Mouse (Mus musculus) kidney, postnatal 36 days (tissue): ENCODE data around the gene Cyp2d26.
"Not testable (repeated sequence)": the region's sequence is repeated elsewhere in the genome, so short reads cannot be mapped to it uniquely, and the experiment has no call there.

Experiments
- DNase-seq, 2 experiments: peaks; one replicate each; pipeline ENCODE4 v3.0.0; 2021 to 2022; ENCODE audit warnings: mixed read lengths in 2 of 2

Cyp2d26 gene

DNA sequence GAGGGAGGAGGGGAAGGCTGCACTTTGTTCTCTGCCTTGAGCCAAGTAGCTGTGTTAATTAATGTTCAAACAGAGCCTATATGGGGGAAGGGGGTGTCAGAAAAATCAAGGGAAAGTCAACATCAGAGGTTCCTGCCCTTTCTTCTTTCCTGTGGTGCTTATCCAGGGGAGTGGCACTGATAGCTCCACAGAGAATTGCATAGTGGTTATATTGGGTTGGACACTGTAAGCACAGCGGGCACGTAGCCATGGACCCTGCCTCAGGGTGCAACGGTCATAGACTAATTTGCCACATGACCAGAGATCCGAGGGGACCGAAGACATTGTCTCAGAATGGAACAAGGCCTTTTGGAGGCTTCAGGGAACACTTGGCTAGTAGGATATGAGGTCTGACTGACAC is at the start of gene Cyp2d26:
TSS of gene Cyp2d26 (minus strand) at position 18 of the 400 bp plus-strand sequence.
- peak; percentile 86 to 88 for DNase-seq

DNA sequence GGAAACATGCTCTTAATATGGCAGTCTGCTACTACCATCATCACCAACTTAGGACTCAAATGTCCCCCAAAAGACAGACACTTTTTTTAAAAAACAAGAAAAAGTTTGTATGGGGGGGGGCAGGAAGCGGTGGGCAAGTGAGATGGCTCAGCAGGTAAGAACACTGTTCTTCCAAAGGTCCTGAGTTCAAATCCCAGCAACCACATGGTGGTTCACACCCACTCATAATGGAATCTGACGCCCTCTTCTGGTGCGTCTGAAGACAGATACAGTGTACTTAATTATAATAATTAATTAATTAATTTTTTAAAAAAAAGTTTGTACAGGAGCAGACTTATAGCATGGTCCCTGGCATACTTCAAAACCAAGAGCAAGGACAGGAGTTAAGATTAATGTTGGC is 45.1 kb upstream of the Cyp2d26 start:
- no peak for DNase-seq

DNA sequence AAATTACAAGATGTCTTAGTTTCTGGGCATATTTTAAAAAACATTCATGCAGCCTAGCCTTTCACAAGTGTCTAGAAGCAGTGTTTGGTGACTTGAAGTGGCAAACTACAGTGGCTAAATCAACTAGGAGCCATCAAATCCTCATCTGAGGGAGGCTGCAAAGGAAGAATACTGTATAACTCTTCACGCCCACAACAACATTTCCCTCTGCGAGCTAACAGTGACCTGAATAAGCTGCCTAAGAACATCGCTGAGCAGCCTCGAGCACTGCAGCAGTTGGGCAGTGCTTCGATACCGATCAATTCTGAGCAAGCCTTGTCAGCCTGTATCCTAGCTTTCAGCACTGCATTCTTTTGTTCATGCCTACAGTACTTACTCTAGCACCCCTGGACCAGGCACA is 35.8 kb upstream of the Cyp2d26 start:
- DNase-seq: no peak

DNA sequence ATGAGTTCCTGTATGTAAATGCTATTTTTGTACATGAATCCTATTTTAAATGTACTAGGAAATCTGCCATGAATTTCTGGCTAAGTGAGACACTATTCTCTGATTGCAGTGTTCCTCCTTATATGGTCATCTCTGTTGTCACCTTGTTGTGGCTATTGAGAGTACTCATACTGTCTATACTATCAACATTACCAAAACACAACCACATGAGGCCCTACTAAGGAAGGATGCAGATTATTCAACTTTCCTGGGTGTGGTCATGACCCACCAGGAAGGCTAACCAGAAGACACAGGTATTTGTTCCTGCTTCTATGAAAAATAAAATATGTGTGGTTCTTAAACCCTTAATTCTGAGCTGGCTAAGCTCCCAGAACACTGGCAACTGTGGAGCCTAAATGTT is 31.8 kb upstream of the Cyp2d26 start:
- DNase-seq: no peak

DNA sequence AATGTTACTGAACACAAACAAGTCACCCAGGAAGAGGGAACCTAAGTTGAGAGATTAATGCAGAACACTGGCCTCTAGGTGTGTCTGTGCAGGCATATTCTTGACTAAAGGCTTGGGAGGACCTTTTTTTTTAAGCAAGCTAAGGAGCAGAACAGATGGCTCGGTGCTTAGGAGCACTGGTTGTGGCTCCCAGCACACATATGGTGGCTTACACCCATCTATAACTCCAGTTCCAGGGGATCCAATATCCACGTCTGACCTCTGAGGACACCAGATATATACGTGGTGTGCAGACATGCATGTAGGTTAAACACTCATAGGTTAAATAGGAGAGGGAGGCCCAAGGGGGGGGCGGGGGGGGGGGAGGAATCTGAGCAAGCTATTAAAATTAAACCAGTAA is 28.3 kb upstream of the Cyp2d26 start:
- no peak for DNase-seq

DNA sequence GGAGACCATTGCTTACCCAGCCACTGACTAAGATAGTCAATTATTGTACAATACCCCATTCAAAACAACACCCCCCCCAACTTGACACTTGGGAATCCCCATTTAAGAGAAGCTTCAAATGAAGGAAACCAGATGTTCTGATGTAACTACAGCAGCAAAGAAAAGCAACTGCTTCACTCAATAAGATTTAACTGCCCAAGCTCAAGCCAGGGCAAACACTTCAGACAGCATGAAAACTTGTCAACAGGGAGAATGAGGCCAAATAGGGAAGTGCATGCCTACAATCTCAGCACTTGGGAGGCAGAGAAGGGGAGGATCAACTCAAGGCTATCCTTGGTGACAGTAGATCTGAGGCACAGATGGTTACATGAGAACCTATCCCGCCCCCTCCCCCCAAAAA is 27.6 kb upstream of the Cyp2d26 start:
- DNase-seq: no peak

DNA sequence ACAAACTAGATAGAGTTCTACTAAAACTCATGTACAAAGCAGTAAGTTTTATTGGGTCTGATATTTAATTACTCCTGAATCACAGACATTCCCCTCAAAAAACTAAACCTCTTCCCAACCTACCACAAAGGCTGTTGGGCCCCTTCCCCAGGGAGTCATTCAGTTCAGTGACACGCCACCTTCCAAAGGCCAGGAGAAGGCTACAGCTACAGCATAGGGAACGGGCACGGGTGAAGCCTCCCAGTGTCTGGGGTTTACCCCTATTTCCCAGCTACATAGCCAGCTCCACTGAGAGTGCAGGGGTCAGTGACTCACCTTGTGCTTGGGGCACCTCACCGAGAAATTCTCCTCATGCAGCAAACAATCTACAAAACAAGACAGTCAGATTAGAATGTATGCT is 21.2 kb upstream of the Cyp2d26 start:
- DNase-seq: no peak

DNA sequence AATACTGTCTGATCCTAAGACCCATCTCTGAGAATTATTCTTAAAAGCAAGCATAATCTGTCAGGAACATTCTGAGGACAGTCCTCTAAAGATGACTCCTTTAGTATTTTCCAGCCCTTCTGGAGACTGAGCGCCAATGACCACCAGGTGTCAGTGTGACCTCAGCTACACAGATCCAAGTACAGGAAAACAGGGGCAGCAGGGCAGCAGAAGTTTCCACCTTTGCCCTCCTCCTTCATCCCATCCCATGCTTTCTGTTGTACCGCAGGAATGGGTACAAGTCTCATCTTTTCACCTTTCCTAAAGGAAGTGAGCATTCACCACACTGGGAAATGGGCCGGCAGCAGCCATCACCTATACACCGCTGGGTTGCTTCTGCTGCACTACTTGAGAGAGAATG is 20.7 kb upstream of the Cyp2d26 start:
- peak; percentile 68 to 86 for DNase-seq

DNA sequence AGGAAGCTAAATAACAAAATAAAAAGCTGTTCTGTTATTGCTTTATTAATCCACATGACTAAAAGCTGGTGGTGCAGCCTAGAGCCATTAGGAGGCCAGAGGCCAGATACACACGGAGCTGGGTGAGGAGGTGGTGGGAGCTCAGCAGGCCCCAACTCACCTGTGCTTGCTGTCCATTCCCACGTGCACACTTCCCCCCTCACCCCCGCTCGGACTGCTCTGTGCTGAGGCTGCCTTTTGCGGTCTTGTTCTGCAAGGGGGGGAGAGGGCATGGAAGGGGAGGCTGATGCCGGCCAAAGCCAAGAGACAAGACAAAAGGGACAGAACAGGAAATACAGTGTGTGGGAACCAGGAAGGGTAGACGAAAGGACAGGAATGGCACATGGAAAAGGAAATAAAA is 20.2 kb upstream of the Cyp2d26 start:
- no peak for DNase-seq

DNA sequence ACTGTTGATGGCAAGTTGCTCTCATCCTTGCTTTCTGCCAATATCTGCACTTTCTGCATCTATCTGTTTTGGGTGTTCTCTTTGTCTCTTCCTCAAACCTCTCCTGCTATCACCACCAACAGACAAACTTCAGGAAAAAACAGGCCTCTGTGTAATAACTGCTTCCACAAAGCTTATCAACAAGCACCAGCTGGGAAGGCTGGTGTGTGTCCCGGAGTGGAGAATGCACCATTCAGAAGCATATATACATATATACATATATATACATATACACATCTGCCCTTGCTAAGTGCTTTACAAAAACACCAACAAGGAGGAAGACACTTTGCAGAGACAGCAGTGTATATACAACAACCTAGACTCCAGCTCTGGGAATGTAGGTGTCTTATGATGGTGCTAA is 16.5 kb upstream of the Cyp2d26 start:
- no peak for DNase-seq

DNA sequence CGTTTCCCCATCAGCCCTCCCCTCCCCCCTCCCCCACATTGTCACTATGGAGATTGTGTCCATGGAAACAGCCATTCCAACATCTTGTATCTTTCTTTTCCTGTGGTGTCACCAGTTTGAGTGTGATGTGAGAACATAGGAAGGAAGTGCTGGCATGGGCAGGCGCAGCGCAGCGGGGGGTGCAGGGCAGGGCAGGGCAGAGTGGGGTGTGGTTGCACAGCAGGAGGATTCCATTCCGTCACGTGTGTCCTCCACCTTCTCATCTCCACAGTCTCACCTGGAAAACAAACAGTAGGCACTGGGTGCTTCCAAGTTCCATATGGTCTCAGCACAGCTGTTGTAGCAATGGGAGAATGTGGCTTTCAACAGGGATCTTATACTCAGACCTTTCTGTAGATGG is 15.4 kb upstream of the Cyp2d26 start:
- DNase-seq: peak; percentile 35 to 43

DNA sequence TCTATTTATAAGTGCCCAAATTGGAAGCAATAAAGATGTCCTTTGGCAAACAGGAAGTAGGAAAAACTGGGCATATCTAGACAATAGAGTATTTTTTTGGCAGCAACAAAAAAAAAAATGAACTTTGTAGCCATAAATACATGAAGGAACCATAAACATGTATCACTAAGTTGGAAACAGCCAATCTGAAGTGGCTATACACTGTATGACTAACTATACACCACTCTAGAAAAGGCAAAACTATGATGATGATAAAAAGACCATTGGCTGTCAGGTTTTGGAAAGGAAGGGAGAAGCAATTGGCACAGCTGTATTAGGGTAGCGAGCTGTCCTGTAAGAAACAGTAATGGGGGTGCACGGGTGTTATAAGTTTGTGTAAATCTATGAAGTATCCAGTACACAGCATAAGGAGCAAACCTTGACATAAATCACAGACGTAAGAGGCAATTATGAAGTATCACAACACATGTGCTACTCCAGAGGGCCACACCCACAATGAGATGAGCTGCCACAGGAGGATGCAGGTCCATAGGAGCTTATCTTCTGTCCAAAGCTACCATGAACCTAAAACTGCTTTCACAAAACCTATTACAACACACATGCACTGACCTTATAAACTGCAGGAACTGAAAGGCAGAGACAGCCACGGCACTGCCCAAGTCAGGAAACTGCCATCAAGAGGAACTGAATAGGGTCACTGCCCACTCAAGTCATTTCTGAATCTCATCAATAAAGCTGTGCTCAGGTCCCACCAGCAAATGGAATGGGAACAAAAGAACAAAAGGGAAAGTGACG is 13.1 kb upstream of the Cyp2d26 start:
- DNase-seq: no peak

DNA sequence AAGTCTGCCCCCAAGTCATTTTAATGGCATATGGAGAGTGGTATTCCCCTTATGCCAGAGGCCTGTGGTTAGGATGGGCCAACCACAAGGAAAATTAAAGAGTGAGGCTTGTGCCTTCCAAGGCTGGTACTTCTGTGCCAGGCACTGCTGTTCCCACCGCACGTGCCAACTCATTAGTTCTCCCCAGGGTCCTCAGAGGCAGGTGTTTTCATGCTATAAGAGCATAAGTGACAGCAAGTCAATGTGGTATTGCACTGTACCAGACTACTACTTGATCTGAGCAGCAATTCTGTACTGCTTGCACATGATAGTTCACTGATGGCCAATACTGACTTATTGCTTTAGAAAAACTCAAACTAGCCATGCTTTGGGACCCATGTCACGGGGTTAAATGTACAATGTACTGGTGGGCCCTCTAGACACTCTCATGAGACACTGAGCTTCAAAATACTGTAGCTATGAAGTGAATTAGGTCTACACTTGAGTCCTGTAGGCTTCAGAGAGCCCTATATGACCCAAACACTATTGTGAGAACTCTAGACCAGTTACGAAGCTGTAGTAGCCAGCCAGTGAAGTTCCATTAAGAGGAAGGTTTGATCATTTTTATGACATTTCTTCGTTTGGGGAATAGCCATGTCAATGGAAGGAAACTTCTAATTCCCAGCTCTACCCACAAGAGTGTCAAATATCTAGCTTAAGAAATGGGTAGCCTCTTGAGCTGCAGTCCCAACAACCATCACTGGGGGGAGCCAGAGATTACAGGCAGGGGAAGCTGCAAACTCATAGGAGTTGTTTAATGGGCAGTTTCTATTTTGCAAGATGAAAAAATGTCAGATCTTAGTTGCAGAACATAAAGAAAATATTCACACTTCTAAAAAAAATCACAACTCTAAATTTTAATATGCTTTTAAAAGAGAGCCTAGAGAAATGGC is 10.9 kb upstream of the Cyp2d26 start:
- DNase-seq: peak; percentile 71 to 91

DNA sequence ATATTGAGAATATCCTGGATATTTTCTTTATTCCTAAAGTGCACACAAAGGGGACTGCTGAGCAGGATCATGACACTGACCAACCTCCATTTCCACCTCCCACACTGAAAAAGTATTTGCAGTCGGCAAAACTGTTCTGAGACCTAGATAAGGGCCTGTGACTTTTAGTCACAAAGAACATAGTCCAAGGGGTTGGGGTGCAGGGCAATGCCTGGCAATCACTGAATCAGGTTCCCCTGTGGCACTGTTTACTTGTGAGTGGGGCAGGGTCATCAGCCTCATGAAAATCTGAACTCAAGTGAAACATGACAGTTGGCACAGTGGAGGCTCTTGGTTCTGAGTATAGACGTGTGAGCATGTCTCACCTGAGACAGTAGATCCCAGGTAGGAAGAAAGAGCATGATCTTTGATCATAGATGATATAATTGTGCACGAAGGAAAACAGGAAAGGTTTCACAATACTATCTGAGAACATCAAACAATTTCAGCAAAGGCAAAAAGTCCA is 1.9 kb upstream of the Cyp2d26 start:
- DNase-seq: no peak

DNA sequence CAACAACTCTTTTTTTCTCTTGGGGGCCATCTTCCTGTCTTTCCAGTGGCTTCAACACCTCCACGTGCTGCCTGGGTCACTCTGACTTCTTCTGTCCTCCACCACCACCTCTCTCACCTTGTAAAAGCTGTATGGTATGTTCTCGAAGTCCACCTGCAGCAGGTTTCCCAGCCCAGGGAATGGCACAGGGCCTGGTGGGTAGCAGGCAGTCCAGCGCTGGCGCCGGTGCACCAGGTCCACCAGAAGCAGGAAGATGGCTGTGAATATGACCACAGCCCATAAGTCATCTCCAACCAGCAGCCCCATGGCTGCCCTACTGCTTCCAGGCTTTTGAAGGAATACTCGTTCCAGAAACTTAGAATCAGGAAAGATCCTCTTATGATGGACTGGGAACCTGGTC is 226 bp downstream of the Cyp2d26 start:
- peak in 1 of 2 experiments; percentile 24 for DNase-seq

DNA sequence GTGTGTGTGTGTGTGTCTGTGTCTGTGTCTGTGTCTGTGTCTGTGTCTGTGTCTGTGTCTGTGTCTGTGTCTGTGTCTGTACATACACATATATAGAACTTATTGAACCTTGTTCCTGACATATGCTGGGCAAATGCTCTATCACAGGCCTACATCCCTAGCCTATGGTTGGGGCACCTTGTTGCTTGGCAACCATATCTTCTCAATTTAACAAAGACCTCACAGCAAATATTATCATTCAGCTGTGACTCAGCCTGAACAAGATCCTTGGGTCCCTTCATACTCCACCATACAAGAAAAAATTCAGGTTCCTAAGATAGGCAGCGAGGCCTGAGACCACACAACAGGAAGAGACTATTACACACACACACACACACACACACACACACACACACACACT is 640 bp downstream of the Cyp2d26 start:
- no peak for DNase-seq

DNA sequence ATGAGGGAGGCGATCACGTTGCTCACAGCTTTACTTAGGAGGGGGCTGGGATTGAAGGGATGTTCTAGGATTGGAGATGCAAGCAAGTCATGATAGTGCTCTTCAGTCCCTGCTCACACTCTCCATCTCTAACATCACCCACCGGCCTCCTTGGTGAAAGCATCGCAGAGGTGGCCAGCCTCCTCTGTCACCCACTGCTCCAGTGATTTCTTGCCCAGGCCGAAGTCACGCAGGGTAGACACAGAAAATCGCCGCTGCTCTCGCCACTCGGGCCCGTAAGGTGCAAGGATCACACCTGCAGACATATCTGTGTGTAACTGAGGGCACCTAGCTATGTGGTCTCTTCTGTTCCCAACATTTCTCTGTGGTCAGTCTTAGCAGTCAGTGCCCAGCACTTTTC is 1.5 kb downstream of the Cyp2d26 start:
- DNase-seq: no peak

DNA sequence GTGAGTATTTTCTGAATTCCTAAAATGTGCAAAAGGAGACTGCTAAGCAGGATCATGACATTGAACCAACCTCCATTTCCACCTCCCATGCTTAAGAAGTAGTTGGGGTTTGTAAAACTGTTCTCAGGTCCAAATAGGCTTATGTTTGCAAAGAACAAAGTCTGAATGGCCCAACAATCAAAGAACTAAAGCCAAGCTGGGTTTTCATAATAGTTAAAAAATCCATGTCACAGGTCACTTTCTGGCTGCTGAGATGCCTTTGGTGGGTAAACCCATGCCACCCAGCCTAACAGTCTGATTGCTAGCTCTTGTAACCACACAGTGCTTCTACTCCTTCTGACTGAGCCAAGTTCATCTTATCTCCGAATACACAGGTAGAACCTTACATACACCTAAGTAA is 9.5 kb downstream of the Cyp2d26 start:
- no peak for DNase-seq

DNA sequence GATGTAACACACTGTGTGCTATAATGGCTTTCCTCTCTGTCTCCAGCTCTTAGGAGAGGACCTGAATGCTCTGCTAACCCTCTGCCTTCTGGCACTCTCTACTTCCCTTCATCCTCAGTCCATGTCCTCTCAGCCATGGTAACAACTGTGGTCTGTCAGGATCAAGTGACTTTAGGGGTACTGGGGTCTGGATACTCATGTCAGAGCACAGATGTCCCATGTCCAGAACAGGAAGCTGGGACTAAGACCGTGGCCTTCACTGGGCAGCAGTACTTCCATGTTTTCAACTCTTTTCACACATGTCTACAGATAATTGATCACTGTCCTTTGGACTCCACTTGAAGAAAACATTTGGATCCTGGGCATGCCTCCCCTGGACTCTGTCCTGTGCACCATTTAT is 10.3 kb downstream of the Cyp2d26 start:
- DNase-seq: no peak

DNA sequence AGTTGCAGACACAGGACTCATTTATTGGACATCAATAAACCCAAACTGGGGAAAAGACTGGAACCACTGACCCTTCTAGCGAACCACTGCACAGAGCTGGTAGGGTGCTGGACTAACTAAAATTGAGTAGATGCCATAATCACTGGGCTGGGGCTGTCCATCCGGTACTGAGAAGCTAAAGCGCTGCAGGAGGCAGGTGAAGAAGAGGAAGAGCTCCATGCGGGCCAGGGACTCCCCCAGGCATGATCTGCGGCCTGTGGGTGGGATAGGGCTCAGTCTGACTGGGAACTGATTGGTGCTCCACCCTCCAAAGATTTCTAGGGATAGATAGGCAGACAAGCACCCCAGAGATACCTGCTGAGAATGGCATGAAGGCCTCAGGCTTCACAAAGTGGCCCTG is 16.2 kb downstream of the Cyp2d26 start:
- not testable (repeated sequence) for DNase-seq

DNA sequence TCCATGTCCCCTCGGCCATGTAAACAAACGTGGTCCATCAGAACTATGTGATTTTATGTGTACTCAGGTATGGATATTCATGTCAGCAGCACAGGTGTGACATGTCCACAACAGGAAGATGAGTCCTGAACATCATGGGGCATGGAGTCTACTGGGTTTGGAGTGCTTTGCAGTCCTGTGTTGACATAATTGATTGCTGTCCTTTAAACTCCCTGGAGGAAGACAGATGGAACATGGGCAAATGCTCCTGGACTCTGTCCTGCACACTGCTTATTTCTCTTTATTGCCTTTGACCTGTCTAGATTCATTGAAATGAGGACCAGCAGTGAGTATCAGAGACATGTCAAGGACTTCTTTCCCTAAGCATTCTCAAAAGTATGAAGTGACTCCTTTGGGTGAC is 28.2 kb downstream of the Cyp2d26 start:
- no peak for DNase-seq

DNA sequence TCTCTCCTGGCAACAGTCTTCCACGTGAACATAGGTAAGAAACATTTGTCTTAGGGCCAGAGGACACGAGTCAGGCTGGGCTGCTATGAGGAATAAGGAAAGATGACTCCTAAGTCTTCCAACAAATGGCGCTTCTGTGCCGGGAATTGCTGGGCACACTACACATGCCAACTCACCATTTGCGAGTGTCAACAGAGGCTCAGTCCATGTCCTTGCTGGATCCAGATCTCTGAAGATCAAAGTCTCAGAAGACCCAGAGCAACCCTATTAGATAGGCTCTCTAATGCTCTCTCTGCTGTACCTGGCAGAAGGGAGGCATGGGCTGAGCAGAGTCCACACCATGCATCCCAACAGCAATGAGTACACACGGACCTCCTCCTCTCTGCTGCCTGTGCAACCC is 29.2 kb downstream of the Cyp2d26 start:
- DNase-seq: no peak

DNA sequence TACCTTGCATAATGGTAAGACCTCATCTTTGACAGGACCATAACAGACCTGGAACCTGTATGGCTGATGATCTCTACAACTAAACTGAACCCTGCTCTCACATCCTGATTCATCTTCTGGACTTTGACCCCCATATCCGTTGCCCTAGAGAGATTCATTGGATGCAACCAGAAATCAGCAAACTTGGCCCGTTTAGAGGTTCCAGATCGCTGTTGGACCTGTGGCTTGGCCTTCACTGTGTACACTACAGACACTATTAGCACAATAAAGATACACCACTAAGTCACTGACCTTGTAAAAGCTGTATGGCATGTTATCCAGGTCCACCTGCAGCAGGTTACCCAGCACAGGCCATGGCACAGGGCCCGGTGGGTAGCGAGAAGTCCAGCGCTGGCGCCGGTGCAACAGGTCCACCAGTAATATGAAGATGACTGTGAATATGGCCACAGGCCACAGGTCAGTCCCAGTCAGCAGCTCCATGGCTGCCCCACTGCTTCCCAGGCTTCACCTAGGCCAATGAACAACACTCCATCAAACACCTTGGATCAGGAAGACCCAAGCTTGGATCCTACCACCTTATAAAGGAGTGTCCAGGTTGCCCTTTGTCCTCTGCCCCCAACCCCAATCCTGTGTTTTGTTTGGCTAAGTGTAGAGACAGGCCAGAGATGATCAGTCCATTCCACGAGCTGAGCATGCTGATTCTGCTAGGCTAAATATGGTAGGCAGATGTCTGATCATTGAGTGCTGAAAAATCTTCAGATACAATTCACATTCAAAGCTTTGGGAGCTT is 30.3 kb downstream of the Cyp2d26 start, which contains the start of gene Cyp2d40:
TSS of gene Cyp2d40 (minus strand) at position 553 of the 790 bp plus-strand sequence.
- DNase-seq: no peak
